Mouse (Mus musculus): ENCODE measurements at regions not wholly inside any gene's neighbourhood (a gene's known extent, or its start where the extent isn't known, plus 50 kb on each side); places are given as distances from the start of the nearest gene placed in this dataset.
A peak's percentile ranks its signal among the peaks of the same experiment; 100 is the strongest.
"Not testable (repeated sequence)": the region's sequence is repeated elsewhere in the genome, so short reads cannot be mapped to it uniquely, and the experiment has no call there.

- Histone ChIP-seq H3K4me3 (ENCODE audit: insufficient read depth, poor library complexity, severe bottlenecking) (no peak overlapping the region), H3K36me3 (ENCODE audit: control insufficient read depth, insufficient read depth) (no peaks in the 10 kb centered on the region), H3K27me3 (ENCODE audit: control insufficient read depth, insufficient read depth, insufficient read length) (no peaks in the 10 kb centered on the region), H3ac (ENCODE audit: control insufficient read depth, insufficient read length, low read depth) (no peak overlapping the region), H3K79me2 (ENCODE audit: control insufficient read depth, insufficient read depth) (no peaks in the 10 kb centered on the region), H3K79me3 (ENCODE audit: low read depth) (no peaks in the 10 kb centered on the region)
- TF ChIP-seq FOSL1 (IDR thresholded peaks at IDR 0.05; ENCODE audit: insufficient read depth, low read length, poor library complexity, severe bottlenecking) (no peak), CEBPB (IDR thresholded peaks at IDR 0.05; ENCODE audit: low read depth) (no peak), USF1 (IDR thresholded peaks at IDR 0.05; ENCODE audit: low read depth) (no peak), CTCF (IDR thresholded peaks at IDR 0.05; ENCODE audit: control insufficient read depth, insufficient read depth, insufficient read length) (no peak), MYOD1 (IDR thresholded peaks at IDR 0.05; ENCODE audit: control insufficient read depth, insufficient read length, low read depth) (no peak), MAX (IDR thresholded peaks at IDR 0.05) (no peak), MYOG (IDR thresholded peaks at IDR 0.05; ENCODE audit: control insufficient read depth, extremely low read depth, insufficient read length) (no peak)
Measured at GRCm38 (mm10) chr14:18463230-18463873, 131.7 kb upstream of the Ube2e1 start.

- TF ChIP-seq CTCF (IDR thresholded peaks at IDR 0.05; ENCODE audit: control insufficient read depth, insufficient read depth, insufficient read length) (no peak), FOSL1 (IDR thresholded peaks at IDR 0.05; ENCODE audit: insufficient read depth, low read length, poor library complexity, severe bottlenecking) (peak; percentile 27), USF1 (IDR thresholded peaks at IDR 0.05; ENCODE audit: low read depth) (no peak), CEBPB (IDR thresholded peaks at IDR 0.05; ENCODE audit: low read depth) (no peak), MYOG (IDR thresholded peaks at IDR 0.05; ENCODE audit: control insufficient read depth, extremely low read depth, insufficient read length) (no peak), MYOD1 (IDR thresholded peaks at IDR 0.05; ENCODE audit: control insufficient read depth, insufficient read length, low read depth) (peak; percentile 9)
- Histone ChIP-seq H3K27me3 (ENCODE audit: control insufficient read depth, insufficient read depth, insufficient read length) (no peaks in the 10 kb centered on the region), H3K36me3 (ENCODE audit: control insufficient read depth, insufficient read depth) (no peaks in the 10 kb centered on the region), H3K79me3 (ENCODE audit: low read depth) (no peaks in the 10 kb centered on the region), H3K79me2 (ENCODE audit: control insufficient read depth, insufficient read depth) (no peaks in the 10 kb centered on the region), H3K4me3 (ENCODE audit: insufficient read depth, poor library complexity, severe bottlenecking) (no peak overlapping the region), H3ac (ENCODE audit: control insufficient read depth, insufficient read length, low read depth) (peak overlapping the region; percentile 25)
Measured at GRCm38 (mm10) chr14:18462381-18462780, 130.7 kb upstream of the Ube2e1 start.

- Histone ChIP-seq H3K4me3 (ENCODE audit: insufficient read depth, poor library complexity, severe bottlenecking) (no peak overlapping the region), H3K79me3 (ENCODE audit: low read depth) (no peaks in the 10 kb centered on the region), H3K36me3 (ENCODE audit: control insufficient read depth, insufficient read depth) (no peaks in the 10 kb centered on the region), H3K27me3 (ENCODE audit: control insufficient read depth, insufficient read depth, insufficient read length) (no peaks in the 10 kb centered on the region), H3ac (ENCODE audit: control insufficient read depth, insufficient read length, low read depth) (no peak overlapping the region), H3K79me2 (ENCODE audit: control insufficient read depth, insufficient read depth) (no peaks in the 10 kb centered on the region)
- TF ChIP-seq MYOD1 (IDR thresholded peaks at IDR 0.05; ENCODE audit: control insufficient read depth, insufficient read length, low read depth) (no peak), MYOG (IDR thresholded peaks at IDR 0.05; ENCODE audit: control insufficient read depth, extremely low read depth, insufficient read length) (no peak), USF1 (IDR thresholded peaks at IDR 0.05; ENCODE audit: low read depth) (peak; percentile 55)
Measured at GRCm38 (mm10) chr14:18448666-18449065, 117.0 kb upstream of the Ube2e1 start.

- no peak overlapping the region for H3K4me3 ChIP-seq (ENCODE audit: insufficient read depth, poor library complexity, severe bottlenecking)
- H3K36me3 ChIP-seq (ENCODE audit: control insufficient read depth, insufficient read depth), result no peaks in the 10 kb centered on the region
- TF ChIP-seq MAX (IDR thresholded peaks at IDR 0.05) (no peak), FOSL1 (IDR thresholded peaks at IDR 0.05; ENCODE audit: insufficient read depth, low read length, poor library complexity, severe bottlenecking) (no peak), USF1 (IDR thresholded peaks at IDR 0.05; ENCODE audit: low read depth) (no peak), MYOG (IDR thresholded peaks at IDR 0.05; ENCODE audit: control insufficient read depth, extremely low read depth, insufficient read length) (no peak), CEBPB (IDR thresholded peaks at IDR 0.05; ENCODE audit: low read depth) (no peak), CTCF (IDR thresholded peaks at IDR 0.05; ENCODE audit: control insufficient read depth, insufficient read depth, insufficient read length) (no peak), MYOD1 (IDR thresholded peaks at IDR 0.05; ENCODE audit: control insufficient read depth, insufficient read length, low read depth) (no peak)
- no peaks in the 10 kb centered on the region for H3K27me3 ChIP-seq (ENCODE audit: control insufficient read depth, insufficient read depth, insufficient read length)
- H3K79me2 ChIP-seq (ENCODE audit: control insufficient read depth, insufficient read depth), result no peaks in the 10 kb centered on the region
- H3ac ChIP-seq (ENCODE audit: control insufficient read depth, insufficient read length, low read depth), result no peak overlapping the region
- no peaks in the 10 kb centered on the region for H3K79me3 ChIP-seq (ENCODE audit: low read depth)
Measured at GRCm38 (mm10) chr14:18444492-18444891, 112.8 kb upstream of the Ube2e1 start.

- not testable (repeated sequence) for H3K36me3 ChIP-seq (ENCODE audit: control insufficient read depth, insufficient read depth); H3ac ChIP-seq (ENCODE audit: control insufficient read depth, insufficient read length, low read depth); H3K79me3 ChIP-seq (ENCODE audit: low read depth); H3K27me3 ChIP-seq (ENCODE audit: control insufficient read depth, insufficient read depth, insufficient read length); H3K79me2 ChIP-seq (ENCODE audit: control insufficient read depth, insufficient read depth); H3K4me3 ChIP-seq (ENCODE audit: insufficient read depth, poor library complexity, severe bottlenecking)
Measured at GRCm38 (mm10) chr14:18428968-18429367, 97.3 kb upstream of the Ube2e1 start.

GRCm38 (mm10) chr14:18425887-18426286, 94.2 kb upstream of the Ube2e1 start:
- H3K79me3 ChIP-seq (ENCODE audit: low read depth), result no peaks in the 10 kb centered on the region
- H3K79me2 ChIP-seq (ENCODE audit: control insufficient read depth, insufficient read depth), result no peaks in the 10 kb centered on the region
- H3K36me3 ChIP-seq (ENCODE audit: control insufficient read depth, insufficient read depth), result no peaks in the 10 kb centered on the region
- H3K4me3 ChIP-seq (ENCODE audit: insufficient read depth, poor library complexity, severe bottlenecking), result no peak overlapping the region
- no peak overlapping the region for H3ac ChIP-seq (ENCODE audit: control insufficient read depth, insufficient read length, low read depth)
- H3K27me3 ChIP-seq (ENCODE audit: control insufficient read depth, insufficient read depth, insufficient read length), result no peaks in the 10 kb centered on the region
- TF ChIP-seq FOSL1 (IDR thresholded peaks at IDR 0.05; ENCODE audit: insufficient read depth, low read length, poor library complexity, severe bottlenecking), result no peak
- no peak for TF ChIP-seq CTCF (IDR thresholded peaks at IDR 0.05; ENCODE audit: control insufficient read depth, insufficient read depth, insufficient read length)
- TF ChIP-seq USF1 (IDR thresholded peaks at IDR 0.05; ENCODE audit: low read depth), result no peak
- no peak for TF ChIP-seq MYOD1 (IDR thresholded peaks at IDR 0.05; ENCODE audit: control insufficient read depth, insufficient read length, low read depth)
- TF ChIP-seq MAX (IDR thresholded peaks at IDR 0.05), result no peak
- TF ChIP-seq MYOG (IDR thresholded peaks at IDR 0.05; ENCODE audit: control insufficient read depth, extremely low read depth, insufficient read length), result no peak
- no peak for TF ChIP-seq CEBPB (IDR thresholded peaks at IDR 0.05; ENCODE audit: low read depth)
